Mouse (Mus musculus) heart, postnatal 14 days (tissue): Measurements from ENCODE around the gene Apba2. TPM values are rescaled to one million over a fixed set of nuclear protein-coding genes. Genes with fewer than 3 reads are reported as not detected.

Experiments used
- DNase-seq, 2 experiments: peaks; one replicate each; pipeline ENCODE4 v3.0.0; 2021 to 2022
- intact Hi-C: fragments of 180-260 bp; cut with DNase I; formaldehyde crosslinking; loops from one replicate; pipeline ENCODE4 v1.15.1; 2025
- total RNA-seq, 2 experiments: library from RNA; stranded (reverse); gene quantifications; 2 replicates each; pipeline ENCODE4 v1.2.3; 2021

Gene Apba2
- total RNA-seq, 2 experiments from 2014 or later: 0.83 to 1.0 TPM

GRCm38 (mm10) chr7:64704060-64704595 is 202.6 kb downstream of the Apba2 start:
- DNase-seq: no peak

DNA sequence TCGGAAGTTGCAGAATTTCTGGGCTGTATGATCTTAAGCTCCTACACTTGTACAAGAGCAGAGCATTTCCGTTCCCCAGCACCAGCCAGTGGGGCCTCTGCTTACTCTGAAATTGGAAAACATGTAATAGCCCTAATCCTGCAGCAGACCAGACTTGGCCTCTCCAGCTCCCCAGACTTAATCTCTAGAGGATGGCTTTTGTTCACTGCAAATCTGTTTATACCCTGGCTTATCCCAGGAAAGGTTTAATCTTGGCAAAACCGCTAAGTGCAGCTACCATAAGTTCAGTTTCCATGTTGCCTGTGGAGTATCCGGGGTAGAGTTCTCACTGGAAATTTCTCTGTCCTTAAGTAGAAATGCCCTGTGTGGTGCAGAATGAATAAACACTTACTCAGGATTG is 206.7 kb downstream of the Apba2 start:
- no peak for DNase-seq
- intact Hi-C loops: no loop called here

More at GRCm38 (mm10) chr7:64704060-64704595, 202.6 kb downstream of the Apba2 start:
- intact Hi-C loops: no loop called here

DNA sequence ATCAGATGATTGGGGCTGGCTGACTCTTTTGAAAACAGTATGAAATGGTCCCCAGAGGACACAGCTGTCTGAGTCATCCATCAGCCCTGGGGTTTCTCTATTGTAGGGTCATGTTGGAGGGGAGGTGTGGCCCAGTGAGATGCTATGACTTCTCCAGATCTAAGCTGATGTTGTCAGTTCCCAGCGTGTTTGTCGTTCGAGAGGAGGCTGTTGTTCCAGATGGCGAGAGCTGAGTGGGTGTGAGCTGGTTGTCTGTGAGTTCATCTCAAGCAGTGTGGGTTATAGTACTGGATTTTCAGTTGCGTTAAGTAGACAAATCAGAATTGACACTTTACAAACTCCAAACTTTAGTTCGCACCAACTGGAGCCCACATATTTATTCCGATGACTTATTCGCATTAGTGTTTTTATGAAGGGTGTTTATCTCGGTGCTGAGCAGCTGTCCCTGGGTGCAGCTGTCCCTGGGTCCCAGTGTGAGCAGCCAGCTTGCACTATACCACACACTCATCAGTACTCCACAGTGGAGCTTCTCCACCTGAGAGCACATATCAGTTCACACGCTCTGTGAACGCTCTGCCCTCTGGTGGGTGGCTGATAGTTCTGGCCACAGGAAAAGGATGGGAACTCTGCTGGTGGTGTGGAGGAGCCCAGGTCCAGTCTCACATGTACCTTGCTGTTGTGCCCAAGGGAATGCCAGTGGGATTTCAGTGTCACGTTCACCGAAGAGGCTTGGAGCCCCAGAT is 208.2 kb downstream of the Apba2 start:
- intact Hi-C loops: no loop called here
- no peak for DNase-seq

DNA sequence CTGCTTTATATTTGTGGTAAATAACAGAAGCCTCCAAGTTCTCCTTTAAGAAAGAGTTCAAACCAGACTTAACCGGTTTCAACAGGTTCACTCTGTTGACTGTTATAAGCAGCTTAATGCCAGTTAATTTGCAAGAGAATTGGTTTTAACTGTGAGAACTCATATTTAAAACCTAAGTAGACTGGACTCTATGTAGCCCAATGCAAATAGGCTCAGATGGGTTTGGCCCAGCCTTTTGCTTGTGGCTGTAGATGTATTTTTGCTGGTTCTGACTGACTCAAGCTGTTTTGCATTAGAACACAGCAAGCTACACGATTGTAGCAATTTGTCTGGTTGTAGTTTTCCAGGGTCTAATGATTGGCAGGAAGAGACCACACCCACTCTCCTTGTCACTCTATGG is 214.8 kb downstream of the Apba2 start:
- intact Hi-C loops: no loop called here
- no peak for DNase-seq

- no peak for DNase-seq
- intact Hi-C loops: no loop called here
These were observed 221.8 kb downstream of the Apba2 start for GRCm38 (mm10) chr7:64723313-64723712.

- DNase-seq: no peak
- intact Hi-C loops: no loop called here
These were observed 222.9 kb downstream of the Apba2 start for GRCm38 (mm10) chr7:64724409-64724808.

GRCm38 (mm10) chr7:64725967-64726695 is 224.6 kb downstream of the Apba2 start:
- intact Hi-C loops: no loop called here
- DNase-seq: peak in 1 of 2 experiments; percentile 11

DNA sequence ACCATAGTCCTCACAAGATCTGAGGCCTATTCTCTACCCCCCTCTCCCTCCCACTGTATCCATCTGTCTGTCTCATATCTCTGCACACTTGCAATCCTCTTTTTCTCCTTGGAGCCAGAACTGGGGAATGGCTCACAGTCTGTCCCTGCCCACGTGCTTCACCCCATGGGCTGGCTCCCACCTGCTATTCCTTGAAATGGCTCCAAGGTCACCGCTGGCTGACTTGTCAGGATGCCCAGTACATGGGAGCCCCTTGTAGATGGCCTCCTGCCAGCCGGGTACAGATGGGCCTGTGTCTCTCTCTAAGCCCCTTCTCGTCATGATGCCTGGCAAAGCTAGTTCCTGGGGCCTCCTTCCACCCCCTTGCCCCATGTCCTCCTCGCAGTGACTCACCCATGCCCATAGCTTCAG is 226.7 kb downstream of the Apba2 start:
- DNase-seq: no peak
- intact Hi-C loops: no loop called here

DNA sequence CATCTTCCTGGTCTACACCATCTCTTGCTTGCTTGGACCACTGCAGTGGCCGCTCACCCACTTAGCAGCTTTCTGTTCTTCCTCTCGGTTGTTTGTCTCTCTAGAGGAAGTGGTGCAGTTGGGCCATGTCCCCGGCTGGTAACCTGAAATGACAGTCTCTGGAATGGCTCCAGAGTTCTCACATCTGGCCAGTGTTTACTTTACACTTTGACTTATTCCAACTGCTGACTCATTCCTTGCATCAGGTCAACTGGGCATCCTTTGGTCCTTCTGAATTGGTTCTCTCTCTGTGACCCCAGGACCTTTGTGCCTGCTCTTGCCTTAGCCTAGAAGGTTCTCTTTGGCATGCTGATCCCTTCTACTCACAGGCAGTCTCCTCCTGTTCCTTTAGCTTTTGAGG is 227.3 kb downstream of the Apba2 start:
- DNase-seq: no peak
- intact Hi-C loops: no loop called here

GRCm38 (mm10) chr7:64729785-64730184 is 228.3 kb downstream of the Apba2 start:
- peak; percentile 8 to 31 for DNase-seq
- intact Hi-C loops: no loop called here

GRCm38 (mm10) chr7:64739131-64739530 is 237.6 kb downstream of the Apba2 start:
- intact Hi-C loops: no loop called here

DNA sequence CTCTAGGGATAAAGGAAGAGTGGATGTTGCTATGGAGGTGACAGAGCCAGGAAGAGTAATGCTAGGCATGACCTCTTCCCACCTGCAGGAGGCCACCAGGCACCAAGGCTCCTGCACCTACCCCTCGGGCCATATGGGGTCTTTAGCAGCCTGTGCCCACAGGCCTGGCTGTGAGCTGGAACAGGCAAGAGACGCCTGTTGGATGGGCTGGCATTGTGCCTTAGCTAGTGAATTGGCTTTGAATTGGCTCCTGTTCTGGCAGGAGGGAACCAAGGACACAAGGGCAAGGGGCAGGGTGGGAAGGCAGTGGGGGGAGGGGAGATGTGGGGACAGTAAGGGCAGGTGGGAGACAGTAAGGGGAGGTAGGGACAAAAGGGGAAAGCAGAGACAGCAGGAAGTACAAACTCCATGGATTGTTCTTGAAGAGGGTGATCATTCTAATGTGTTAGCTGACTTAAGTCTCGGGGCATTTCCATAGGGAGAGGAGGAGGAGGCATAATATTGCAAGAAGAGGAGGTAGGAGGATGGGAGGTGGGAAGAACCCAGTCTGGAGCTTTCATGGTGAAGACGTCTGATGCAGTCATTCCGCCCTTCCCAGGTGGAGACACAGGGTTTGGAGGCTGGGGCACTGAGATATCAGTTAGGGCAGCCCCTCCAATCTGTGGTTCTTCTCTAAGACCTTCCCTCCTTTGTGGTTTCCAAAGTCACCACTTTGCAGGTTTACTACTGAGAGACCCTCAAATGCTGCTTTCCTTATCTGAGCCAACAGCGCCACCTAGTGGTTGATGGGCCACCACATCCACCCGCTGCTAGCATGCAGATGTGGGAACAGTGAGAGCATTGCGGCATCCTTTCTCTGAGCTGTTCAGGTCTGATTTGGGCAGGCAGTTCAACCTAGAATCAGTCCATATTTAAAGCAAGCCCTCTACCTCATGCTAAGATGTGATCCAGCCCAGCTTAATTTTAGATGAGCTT is 240.1 kb downstream of the Apba2 start:
- peak; percentile 70 to 81 for DNase-seq
- intact Hi-C loops: loop anchor here (5.0 to 10.0 kb wide), 3 partner anchors 317 to 989 kb away; no protein-coding TSS in a partner anchor

More at GRCm38 (mm10) chr7:64739131-64739530, 237.6 kb downstream of the Apba2 start:
- no peak for DNase-seq

GRCm38 (mm10) chr7:64743610-64744009 is 242.1 kb downstream of the Apba2 start:
- DNase-seq: no peak
- intact Hi-C loops: loop anchor here (5.0 to 10.0 kb wide), 3 partner anchors 319 to 991 kb away; no protein-coding TSS in a partner anchor

DNA sequence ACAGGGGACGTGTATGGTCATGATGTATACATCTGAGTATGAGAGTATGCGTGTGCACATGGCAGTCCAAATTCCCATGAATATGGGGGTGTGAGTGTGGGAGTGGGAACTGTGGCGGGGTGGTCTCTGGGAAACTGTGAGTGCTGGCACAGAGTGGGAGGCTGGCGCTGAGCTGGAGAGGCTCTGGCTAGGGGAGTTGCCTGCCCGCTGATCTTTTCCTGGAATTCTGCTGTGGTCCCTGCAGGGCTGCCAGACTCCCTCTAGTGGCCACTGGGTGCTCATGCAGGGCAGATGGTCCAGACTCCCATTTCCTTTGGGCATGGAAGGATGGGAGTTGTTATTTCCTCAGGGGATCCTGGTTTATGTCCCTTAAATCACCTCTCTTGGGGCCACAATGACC is 250.0 kb downstream of the Apba2 start:
- intact Hi-C loops: no loop called here
- DNase-seq: peak; percentile 41 to 63

DNA sequence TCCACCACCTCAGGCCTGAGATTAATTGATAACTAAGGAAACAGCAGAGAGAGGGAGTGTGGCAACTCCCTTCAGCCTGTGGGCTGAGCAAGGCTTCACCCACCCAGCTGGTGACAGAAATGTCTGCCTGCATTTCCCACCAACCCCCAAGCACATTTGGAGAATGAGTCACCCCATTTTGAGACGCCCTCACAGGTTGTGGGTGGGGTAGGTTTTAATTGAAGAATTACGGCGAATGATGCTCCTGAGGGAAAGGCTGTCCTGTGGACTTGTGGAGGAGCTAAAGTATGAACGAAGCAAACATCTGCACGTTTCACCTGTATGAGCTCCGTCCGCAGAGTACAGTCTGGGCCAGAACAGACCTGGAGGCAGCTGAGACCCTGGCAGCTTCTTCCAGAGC is 250.6 kb downstream of the Apba2 start:
- intact Hi-C loops: no loop called here
- no peak for DNase-seq

DNA sequence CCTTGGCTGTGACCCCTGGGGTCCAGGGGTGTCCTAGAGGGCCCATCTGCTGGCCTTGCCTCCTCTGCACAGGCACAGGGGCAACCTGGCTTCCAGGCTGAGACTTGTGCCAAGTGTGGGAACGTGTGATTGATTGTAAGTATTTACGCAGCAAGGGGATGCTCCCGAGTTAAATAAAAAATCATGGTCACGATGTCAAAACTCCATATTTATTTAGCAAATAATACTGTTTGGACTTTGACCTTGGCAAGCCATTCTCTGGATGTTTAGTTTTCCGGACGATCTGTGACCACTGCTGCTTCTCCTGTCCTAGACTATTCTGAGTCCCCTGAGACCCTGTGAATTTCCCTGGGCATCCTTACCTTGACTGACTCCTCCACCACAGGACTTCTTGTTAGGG is 252.2 kb downstream of the Apba2 start:
- intact Hi-C loops: no loop called here

DNA sequence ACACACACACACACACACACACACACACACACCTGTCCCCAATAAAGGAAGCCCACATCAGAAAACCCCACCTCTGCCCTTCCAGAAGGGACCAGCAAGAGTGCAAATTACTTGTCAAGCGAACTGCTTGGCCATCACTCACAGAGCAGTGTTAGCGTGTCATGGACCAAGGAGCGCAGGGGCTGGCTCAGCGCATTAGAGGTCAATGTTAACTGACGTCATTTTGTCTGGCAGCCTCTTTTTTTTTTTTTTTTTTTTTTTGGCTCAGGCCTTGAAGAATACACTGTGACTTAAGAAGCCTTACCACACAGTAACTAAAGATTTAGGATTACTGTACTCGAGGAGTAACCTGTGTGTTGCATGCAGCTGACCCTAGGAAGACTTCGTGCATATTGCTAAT is 252.7 kb downstream of the Apba2 start:
- intact Hi-C loops: no loop called here
- DNase-seq: no peak

More for the DNA sequence above, 252.2 kb downstream of the Apba2 start:
- no peak for DNase-seq

DNA sequence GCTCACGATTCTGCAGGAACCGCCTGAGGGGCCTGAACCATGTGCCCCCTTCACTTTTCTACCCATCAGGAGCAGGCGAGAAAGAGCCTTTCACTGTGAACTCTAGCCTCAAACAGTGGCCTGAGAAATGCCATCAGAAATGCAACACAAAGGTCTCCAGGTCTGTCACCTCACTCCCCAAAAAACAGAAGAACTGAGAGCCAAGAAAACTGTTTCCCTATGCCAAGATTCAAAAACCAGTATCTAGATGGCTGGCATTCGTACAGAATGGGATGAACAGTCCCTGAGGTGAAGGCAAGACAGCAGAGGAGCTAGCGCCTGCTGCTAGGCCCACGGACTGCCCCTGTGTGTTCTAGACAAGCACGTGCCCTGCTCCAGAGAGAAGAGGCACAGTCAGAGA is 253.6 kb downstream of the Apba2 start:
- no peak for DNase-seq
- intact Hi-C loops: no loop called here

DNA sequence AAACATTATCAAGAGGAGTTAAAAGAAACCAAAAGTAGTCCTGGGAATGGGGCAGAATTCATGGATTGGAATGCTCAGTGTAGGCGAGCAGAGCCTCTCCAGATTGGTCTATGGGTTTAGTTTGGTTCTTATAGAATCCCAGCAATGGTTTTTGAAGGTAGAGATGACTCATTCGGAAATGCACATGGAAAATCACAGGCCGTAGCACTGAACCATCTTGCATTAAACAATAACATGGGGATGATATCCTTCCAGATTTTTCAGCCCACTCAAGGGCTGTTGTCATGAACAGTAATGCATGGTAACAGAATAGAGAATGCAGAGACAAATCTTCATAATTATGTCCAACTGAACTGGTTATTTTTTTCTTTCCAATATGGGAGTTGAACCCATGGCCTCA is 264.1 kb downstream of the Apba2 start:
- no peak for DNase-seq
- intact Hi-C loops: no loop called here

DNA sequence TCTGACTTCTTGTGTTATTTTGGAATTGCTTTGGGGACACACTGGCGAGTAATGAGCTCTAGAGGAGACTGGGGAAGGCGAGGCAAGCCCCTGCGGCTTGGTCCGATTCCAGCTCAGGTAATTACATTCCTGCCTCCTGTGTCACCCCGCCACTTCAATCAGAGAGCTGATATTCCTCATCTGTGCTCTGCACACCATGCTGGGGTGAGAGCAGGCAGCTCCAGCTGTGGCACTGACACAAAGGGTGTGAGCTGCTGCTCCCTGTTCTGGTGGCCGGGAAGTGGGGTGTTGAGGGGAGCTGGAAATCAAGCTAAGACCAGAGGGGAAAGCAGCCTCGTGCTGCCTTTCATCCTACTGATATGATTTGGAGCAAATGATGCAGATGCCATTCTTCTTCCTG is 268.3 kb downstream of the Apba2 start:
- no peak for DNase-seq
- intact Hi-C loops: no loop called here
